24 mouse cellular contexts compared by ENCODE assay signal in genomic region chr13:114854428-114854827, GRCm38 (mm10).
"Had no signal": no experiment of that assay in that cellular context is flagged by ENCODE, and none has a peak within 500 bp of the region (broad histone marks: within the 10 kb centered on the region; RNA-seq: fewer than 3 reads in every experiment).

No protein-coding gene starts in this region.

- H3K4me1 ChIP-seq: heart, embryonic 12.5 days; intestine, embryonic 15.5 days; liver, embryonic 12.5 days had no signal

- H3K4me3 ChIP-seq: gastrocnemius, adult 2 months; heart, embryonic 10.5 days; heart, embryonic 12.5 days; hindbrain, embryonic 10.5 days; hindbrain, embryonic 12.5 days; intestine, embryonic 15.5 days; layer of hippocampus, adult 2 months; left cerebral cortex, adult 2 months; liver, embryonic 12.5 days had no signal

- H3K4me2 ChIP-seq: heart, embryonic 12.5 days; hindbrain, embryonic 12.5 days; hindbrain, embryonic 14.5 days; intestine, embryonic 15.5 days; liver, embryonic 12.5 days had no signal

- H3K9me3 ChIP-seq: heart, embryonic 10.5 days; heart, embryonic 12.5 days; hindbrain, embryonic 10.5 days; hindbrain, embryonic 12.5 days; intestine, embryonic 15.5 days; liver, embryonic 12.5 days had no signal

- DNase-seq: gastrocnemius, adult 2 months; gastrocnemius, postnatal 10 days; gastrocnemius, postnatal 25 days; heart, adult 18-20 months; heart, postnatal 10 days; heart, postnatal 4 days; kidney, adult 18-20 months; kidney, adult 8-10 months; kidney, postnatal 10 days; kidney, postnatal 25 days; kidney, postnatal 4 days; liver had no signal

- H3K9ac ChIP-seq: heart, embryonic 12.5 days; hindbrain, embryonic 12.5 days; hindbrain, embryonic 14.5 days; intestine, embryonic 15.5 days; liver, embryonic 12.5 days had no signal

- H3K27me3 ChIP-seq: heart, embryonic 12.5 days; hindbrain, embryonic 12.5 days; intestine, embryonic 15.5 days; liver, embryonic 12.5 days had no signal

- H3K27ac ChIP-seq: heart, embryonic 10.5 days; hindbrain, embryonic 10.5 days; hindbrain, embryonic 12.5 days; hindbrain, embryonic 14.5 days; intestine, embryonic 15.5 days; layer of hippocampus, adult 2 months; left cerebral cortex, adult 2 months; liver, embryonic 12.5 days had no signal

- ATAC-seq: hindbrain, embryonic 16.5 days; inflammation-experienced regulatory T-cells, adult 6 months; intestine, embryonic 15.5 days; intestine, postnatal 0 days; liver, embryonic 12.5 days had no signal

- H3K36me3 ChIP-seq: heart, embryonic 10.5 days; heart, embryonic 12.5 days; hindbrain, embryonic 10.5 days; hindbrain, embryonic 12.5 days; intestine, embryonic 15.5 days; liver, embryonic 12.5 days had no signal
